Mouse (Mus musculus) G1E (cell line): ENCODE measurements around the gene Slc2a1. TPM values are rescaled to one million over a fixed set of nuclear protein-coding genes. Genes with fewer than 3 reads are reported as not detected.

ENCODE experiments used
- ATAC-seq: 2 replicates; pipeline ENCODE4 v1.8.0; 2016; ENCODE audit warnings: mild to moderate bottlenecking; ENCODE audit not compliant: insufficient number of reproducible peaks, poor library complexity, low FRiP score, severe bottlenecking; ENCODE audit errors: extremely low read depth
- DNase-seq: peaks from one replicate; pipeline ENCODE4 v3.0.0; 2012; ENCODE audit warnings: low spot score
- H3K27me3 ChIP-seq: 2 replicates; pipeline ENCODE4 v1.6.1; 2012; ENCODE audit warnings: mild to moderate bottlenecking, low read length, inconsistent platforms; ENCODE audit not compliant: insufficient read depth
- H3K36me3 ChIP-seq: replicated peaks from 2 replicates; pipeline ENCODE3; 2012; ENCODE audit warnings: mild to moderate bottlenecking, inconsistent platforms
- H3K4me1 ChIP-seq: 2 replicates; pipeline ENCODE4 v1.6.1; 2012; ENCODE audit warnings: low read depth, low read length, inconsistent platforms, mixed read lengths; ENCODE audit not compliant: insufficient read depth
- H3K4me3 ChIP-seq: 2 replicates; pipeline ENCODE4 v1.5.1; 2012; ENCODE audit warnings: low read depth, mild to moderate bottlenecking, inconsistent platforms, low read length, moderate library complexity, mixed read lengths
- H3K9me3 ChIP-seq: replicated peaks from 2 replicates; pipeline ENCODE4 v1.6.1; 2012; ENCODE audit warnings: inconsistent platforms
- CTCF ChIP-seq: IDR thresholded peaks from 2 replicates; pipeline ENCODE4 v1.5.1; 2012; ENCODE audit warnings: low read depth, low read length, inconsistent platforms, mixed read lengths
- GATA1 ChIP-seq: IDR thresholded peaks from 2 replicates; pipeline ENCODE4 v1.6.1; 2012; ENCODE audit warnings: borderline replicate concordance, low read length, inconsistent platforms, mixed read lengths
- GATA2 ChIP-seq: IDR thresholded peaks from 2 replicates; pipeline ENCODE4 v1.6.1; 2012; ENCODE audit warnings: low read depth, low read length, inconsistent platforms, borderline replicate concordance
- POLR2AphosphoS5 ChIP-seq: IDR thresholded peaks from 2 replicates; pipeline ENCODE4 v1.6.1; 2012; ENCODE audit warnings: low read depth, low read length, inconsistent platforms; ENCODE audit not compliant: insufficient replicate concordance
- TAL1 ChIP-seq: conservative IDR thresholded peaks from 2 replicates; pipeline ENCODE4 v1.6.1; 2012; ENCODE audit warnings: low read depth, low read length, inconsistent platforms, mixed read lengths
- polyA plus RNA-seq: library from polyadenylated mRNA; stranded (reverse); fragments of >175 nt; gene quantifications from 2 replicates; pipeline ENCODE4 v1.2.3, GENCODE M21; 2012
- total RNA-seq, 2 experiments: library from RNA; stranded (forward) in 1 of 2; stranded (reverse) in 1 of 2; fragments of 200-1000 nt in 1 of 2; fragments of >200 nt in 1 of 2; fragmentation: Nextera tagmentation in 1 of 2; gene quantifications; 2 replicates each; pipeline ENCODE4 v1.2.3; 2014 to 2017

Slc2a1 gene
- total and polyA plus RNA-seq, 3 experiments, result 85.2 to 173 (median 165) TPM

DNA sequence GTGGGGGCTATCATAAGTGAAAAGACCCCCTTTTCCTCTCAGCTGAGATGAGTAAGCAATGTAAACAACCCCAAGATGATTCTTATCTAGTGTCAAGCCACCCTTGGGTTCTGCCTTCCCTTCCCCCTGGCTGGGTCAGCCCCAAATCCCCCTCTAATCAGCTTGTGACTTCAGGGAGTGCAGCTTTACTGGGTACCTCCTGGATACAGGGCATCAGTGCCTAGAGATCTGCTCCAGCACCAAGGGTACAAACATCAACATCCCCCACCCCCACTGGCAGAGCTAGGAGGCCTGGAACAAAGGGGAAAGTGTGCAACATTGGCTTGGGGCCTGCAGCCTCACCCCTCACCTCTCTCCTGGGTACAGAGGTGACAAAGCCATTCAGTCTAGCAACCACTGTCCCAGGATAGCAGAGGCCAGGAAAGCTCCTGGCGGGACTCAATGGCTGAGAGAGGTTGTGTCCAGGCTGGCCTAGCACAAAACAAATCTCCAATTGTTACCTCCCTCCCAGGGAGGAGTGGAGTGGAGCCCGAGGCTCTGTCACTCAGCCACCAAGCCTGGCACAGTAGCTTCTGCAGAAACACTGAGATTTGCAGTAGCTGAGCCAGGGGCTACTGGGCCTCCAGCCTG, 3.9 kb downstream of the Slc2a1 start:
- Histone ChIP-seq H3K4me1 (peaks cover 83% of the 10 kb centered on the region), H3K36me3 (peaks cover 74% of the 10 kb centered on the region), H3K4me3 (peak overlapping the region; percentile 44; the same call in 1 of the 2 replicates), H3K27me3 (no peaks in the 10 kb centered on the region), H3K9me3 (no peaks in the 10 kb centered on the region)
- DNase-seq, result no peak
- no peak for ATAC-seq
- TF ChIP-seq GATA1 (no peak), GATA2 (no peak), TAL1 (no peak), POLR2AphosphoS5 (no peak), CTCF (no peak)

DNA sequence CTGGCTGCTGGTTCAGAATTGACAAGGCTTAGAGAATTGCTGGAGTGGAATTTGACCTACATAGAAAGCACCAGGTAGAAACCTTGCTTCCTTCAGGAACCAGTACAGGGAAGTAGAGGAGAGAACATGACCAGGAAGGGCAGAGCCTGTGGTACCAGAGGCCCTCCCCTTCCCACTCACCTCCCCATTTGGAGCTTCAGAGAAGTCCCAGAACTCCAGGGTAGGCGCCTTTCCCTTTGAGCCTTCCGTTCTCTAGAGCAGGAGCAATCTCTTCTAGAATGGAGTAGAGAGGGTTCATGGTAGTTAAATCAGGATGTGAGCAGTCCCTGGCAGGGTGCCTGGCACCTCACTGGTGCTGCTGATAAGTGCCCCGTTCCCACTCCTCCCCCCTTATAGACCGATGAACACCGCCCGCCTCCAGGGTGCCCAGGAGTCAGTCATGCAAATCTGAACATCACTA, 7.1 kb downstream of the Slc2a1 start:
- no peak for TF ChIP-seq CTCF
- no peak for TF ChIP-seq TAL1
- no peak for TF ChIP-seq POLR2AphosphoS5
- no peak for TF ChIP-seq GATA2
- no peak for TF ChIP-seq GATA1
- DNase-seq (no peak), ATAC-seq (no peak)
- Histone ChIP-seq H3K27me3 (no peaks in the 10 kb centered on the region), H3K9me3 (no peaks in the 10 kb centered on the region), H3K4me3 (no peak overlapping the region; the same call in 1 of the 2 replicates), H3K4me1 (peaks cover 97% of the 10 kb centered on the region), H3K36me3 (peaks cover 95% of the 10 kb centered on the region)

DNA sequence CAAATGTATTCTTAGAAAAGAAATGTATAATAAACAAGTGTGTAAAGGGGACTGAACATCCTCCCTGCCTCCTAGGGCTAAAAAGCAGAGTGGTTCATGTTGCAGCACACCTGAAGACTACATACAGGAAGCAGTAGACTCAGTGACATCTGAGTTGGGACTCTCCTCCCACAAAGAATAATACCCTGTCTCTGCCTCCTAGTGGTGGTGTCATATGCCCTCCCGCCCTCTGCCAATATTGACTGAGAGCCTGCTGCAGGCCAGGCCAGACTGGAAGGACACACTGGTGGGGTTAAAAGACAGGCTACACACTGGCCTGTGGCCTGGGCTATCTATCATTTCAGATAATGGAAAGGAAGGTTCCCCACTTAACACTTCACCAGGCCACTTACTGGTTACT, 7.8 kb downstream of the Slc2a1 start:
- DNase-seq (no peak), ATAC-seq (no peak)
- H3K4me3 ChIP-seq, result no peak overlapping the region; the same call in 1 of the 2 replicates
- no peaks in the 10 kb centered on the region for H3K9me3 ChIP-seq
- peaks cover 95% of the 10 kb centered on the region for H3K36me3 ChIP-seq
- peaks cover 98% of the 10 kb centered on the region for H3K4me1 ChIP-seq
- no peaks in the 10 kb centered on the region for H3K27me3 ChIP-seq
- TF ChIP-seq CTCF (no peak), TAL1 (no peak), GATA2 (no peak), POLR2AphosphoS5 (no peak), GATA1 (no peak)

DNA sequence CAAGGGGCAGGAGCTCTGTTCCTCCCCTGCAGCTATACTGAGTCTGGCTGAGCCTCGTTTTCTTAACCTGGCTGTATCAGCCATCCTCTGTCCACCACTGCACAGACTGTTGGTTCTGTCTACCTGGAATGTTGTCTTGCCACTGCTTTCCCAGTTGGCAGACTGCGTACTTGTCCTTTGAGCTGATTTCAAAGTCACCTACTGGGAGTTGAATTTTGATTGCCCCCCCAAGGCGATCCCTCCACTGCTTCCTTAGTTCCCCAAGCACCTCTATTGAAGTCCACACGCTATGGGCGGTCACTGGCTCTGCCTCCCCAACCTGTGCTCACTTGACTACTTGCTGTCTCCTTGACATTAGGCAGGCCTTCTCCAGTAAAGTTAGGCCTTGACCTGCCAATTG, 9.1 kb downstream of the Slc2a1 start:
- Histone ChIP-seq H3K9me3 (no peaks in the 10 kb centered on the region), H3K36me3 (peaks cover 95% of the 10 kb centered on the region), H3K4me1 (peaks cover 98% of the 10 kb centered on the region), H3K4me3 (no peak overlapping the region), H3K27me3 (no peaks in the 10 kb centered on the region)
- TF ChIP-seq POLR2AphosphoS5 (no peak), CTCF (no peak), TAL1 (no peak), GATA1 (no peak), GATA2 (no peak)
- ATAC-seq (no peak), DNase-seq (no peak)

DNA sequence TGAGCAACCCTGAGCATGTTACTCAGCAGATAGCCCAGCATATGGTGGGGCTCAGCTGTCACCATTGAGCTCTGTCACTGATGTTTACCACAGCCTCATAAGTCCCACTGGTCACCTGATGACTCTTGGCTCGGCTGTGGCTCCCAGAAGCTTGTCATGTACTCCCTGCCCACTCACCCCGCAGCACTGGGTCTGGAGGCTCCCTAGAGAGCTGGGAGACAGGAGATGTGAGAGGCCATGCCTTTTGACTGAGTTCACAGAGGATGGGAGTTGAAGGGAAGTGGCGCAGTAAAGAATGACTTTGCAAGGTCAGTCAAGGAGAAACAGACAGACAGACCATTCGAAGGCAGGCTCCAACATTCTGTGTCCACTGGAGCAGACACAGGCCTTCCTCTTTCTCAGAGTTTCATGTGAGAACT, 10.2 kb downstream of the Slc2a1 start:
- peaks cover 98% of the 10 kb centered on the region for H3K4me1 ChIP-seq

DNA sequence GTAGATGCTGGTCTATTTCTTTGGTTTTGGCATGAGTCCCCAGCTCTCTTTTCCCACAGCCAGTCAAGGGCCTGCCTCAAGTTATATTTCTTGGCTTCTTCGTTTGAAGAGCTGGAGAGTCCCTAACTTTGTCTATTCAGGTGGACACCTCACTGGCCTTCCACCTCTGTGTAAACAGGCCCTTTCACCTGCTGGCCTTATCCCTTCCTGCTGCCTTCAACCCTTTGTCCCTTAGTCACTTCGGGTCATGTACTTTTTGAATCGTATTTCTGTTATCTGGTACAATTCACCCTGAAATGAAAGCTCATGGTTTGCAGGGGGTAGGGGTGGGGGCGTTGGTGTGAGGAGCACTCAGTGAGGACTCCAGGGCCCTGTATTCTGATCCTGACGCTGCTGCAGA, 10.8 kb downstream of the Slc2a1 start:
- peaks cover 96% of the 10 kb centered on the region for H3K36me3 ChIP-seq
- DNase-seq, result no peak

More for the DNA sequence above, 10.2 kb downstream of the Slc2a1 start:
- Histone ChIP-seq H3K36me3 (peaks cover 96% of the 10 kb centered on the region), H3K4me3 (peak overlapping the region; percentile 38; the same call in 1 of the 2 replicates), H3K27me3 (no peaks in the 10 kb centered on the region), H3K9me3 (no peaks in the 10 kb centered on the region)
- ATAC-seq, result peak; percentile 62
- no peak for DNase-seq
- no peak for TF ChIP-seq GATA1
- no peak for TF ChIP-seq POLR2AphosphoS5
- TF ChIP-seq GATA2, result no peak
- no peak for TF ChIP-seq CTCF
- no peak for TF ChIP-seq TAL1

More for the DNA sequence above, 10.8 kb downstream of the Slc2a1 start:
- no peak for TF ChIP-seq TAL1
- TF ChIP-seq GATA2, result no peak
- TF ChIP-seq CTCF, result no peak
- no peak for TF ChIP-seq POLR2AphosphoS5
- no peaks in the 10 kb centered on the region for H3K27me3 ChIP-seq
- peaks cover 99% of the 10 kb centered on the region for H3K4me1 ChIP-seq
- H3K4me3 ChIP-seq, result no peak overlapping the region; the same call in 1 of the 2 replicates
- H3K9me3 ChIP-seq, result no peaks in the 10 kb centered on the region
- no peak for ATAC-seq
